Mouse (Mus musculus) left cerebral cortex, adult 2 months (tissue): ENCODE measurements at regions not wholly inside any gene's neighbourhood (a gene's known extent, or its start where the extent isn't known, plus 50 kb on each side); places are given as distances from the start of the nearest gene placed in this dataset.

Experiments used
- DNase-seq, 2 experiments: peaks; one replicate each; pipeline ENCODE4 v3.0.0; 2021 to 2022; ENCODE audit warnings: low spot score in 2 of 2, mixed read lengths in 1 of 2; ENCODE audit errors: extremely low spot score in 1 of 2
- H3K27ac ChIP-seq: fragments of 200-600 bp; 2 replicates; pipeline ENCODE4 v1.8.1; 2022
- H3K4me3 ChIP-seq: fragments of 200-600 bp; 2 replicates; pipeline ENCODE4 v1.8.1; 2022
- CTCF ChIP-seq: fragments of 200-600 bp; IDR thresholded peaks from 2 replicates; pipeline ENCODE4 v1.8.1; 2022; ENCODE audit warnings: antibody characterized with exemption, mild to moderate bottlenecking, moderate library complexity
- intact Hi-C: fragments of 180-260 bp; cut with DNase I; formaldehyde crosslinking; loops from one replicate; pipeline ENCODE4 v1.15.1; 2025

GRCm38 (mm10) chr10:97211785-97212398, 267.5 kb upstream of the Dcn start:
- no peak for DNase-seq
- Histone ChIP-seq H3K27ac (no peak overlapping the region), H3K4me3 (no peak overlapping the region)
- intact Hi-C loops: no loop called here
- no peak for TF ChIP-seq CTCF

- no peak for DNase-seq
- TF ChIP-seq CTCF: no peak
- intact Hi-C loops: no loop called here
- Histone ChIP-seq H3K4me3 (no peak overlapping the region), H3K27ac (no peak overlapping the region)
These were observed 259.9 kb upstream of the Dcn start for GRCm38 (mm10) chr10:97219474-97219873.

- TF ChIP-seq CTCF: no peak
- intact Hi-C loops: no loop called here
- no peak overlapping the region for H3K4me3 ChIP-seq
- H3K27ac ChIP-seq: no peak overlapping the region
- no peak for DNase-seq
These were observed 259.0 kb upstream of the Dcn start for GRCm38 (mm10) chr10:97220431-97220830.

- intact Hi-C loops: no loop called here
- Histone ChIP-seq H3K27ac (no peak overlapping the region), H3K4me3 (no peak overlapping the region)
- TF ChIP-seq CTCF: no peak
- no peak for DNase-seq
These were observed 243.8 kb upstream of the Dcn start for GRCm38 (mm10) chr10:97235631-97236030.

- H3K4me3 ChIP-seq: no peak overlapping the region
- no peak for DNase-seq
- no peak overlapping the region for H3K27ac ChIP-seq
- no peak for TF ChIP-seq CTCF
- intact Hi-C loops: no loop called here
These were observed 237.9 kb upstream of the Dcn start for GRCm38 (mm10) chr10:97241476-97241875.

GRCm38 (mm10) chr10:97245674-97246073, 233.7 kb upstream of the Dcn start:
- DNase-seq: no peak
- intact Hi-C loops: no loop called here

GRCm38 (mm10) chr10:97248522-97248921, 230.9 kb upstream of the Dcn start:
- no peak for TF ChIP-seq CTCF
- no peak for DNase-seq
- H3K4me3 ChIP-seq: no peak overlapping the region
- intact Hi-C loops: no loop called here
- no peak overlapping the region for H3K27ac ChIP-seq

More at GRCm38 (mm10) chr10:97245674-97246073, 233.7 kb upstream of the Dcn start:
- TF ChIP-seq CTCF: no peak
- Histone ChIP-seq H3K4me3 (no peak overlapping the region), H3K27ac (no peak overlapping the region)

GRCm38 (mm10) chr10:97249760-97250159, 229.6 kb upstream of the Dcn start:
- no peak for DNase-seq
- Histone ChIP-seq H3K27ac (no peak overlapping the region), H3K4me3 (no peak overlapping the region)
- no peak for TF ChIP-seq CTCF
- intact Hi-C loops: no loop called here

- no peak for TF ChIP-seq CTCF
- intact Hi-C loops: no loop called here
- no peak overlapping the region for H3K27ac ChIP-seq
- DNase-seq: no peak
- H3K4me3 ChIP-seq: no peak overlapping the region
These were observed 229.2 kb upstream of the Dcn start for GRCm38 (mm10) chr10:97250167-97250566.

GRCm38 (mm10) chr10:97265959-97266517, 213.4 kb upstream of the Dcn start:
- no peak for TF ChIP-seq CTCF
- Histone ChIP-seq H3K27ac (no peak overlapping the region), H3K4me3 (no peak overlapping the region)
- no peak for DNase-seq
- intact Hi-C loops: no loop called here

GRCm38 (mm10) chr10:97282416-97282815, 197.0 kb upstream of the Dcn start:
- DNase-seq: no peak
- Histone ChIP-seq H3K27ac (0 out of 2 replicates have a peak overlapping the region, but pooled peaks have one; percentile 8), H3K4me3 (no peak overlapping the region)
- TF ChIP-seq CTCF: no peak
- intact Hi-C loops: loop anchor here (2.0 to 5.0 kb wide), 2 partner anchors 204 to 555 kb away; no protein-coding TSS in a partner anchor

- no peak overlapping the region for H3K4me3 ChIP-seq
- TF ChIP-seq CTCF: no peak
- H3K27ac ChIP-seq: 0 out of 2 replicates have a peak overlapping the region, but pooled peaks have one; percentile 24
- no peak for DNase-seq
- intact Hi-C loops: loop anchor here (2.0 to 5.0 kb wide), 2 partner anchors 204 to 556 kb away; no protein-coding TSS in a partner anchor
These were observed 196.4 kb upstream of the Dcn start for GRCm38 (mm10) chr10:97282841-97283496.
